Mouse (Mus musculus) layer of hippocampus, adult 9-11 months (tissue): ENCODE measurements around the gene Gpr19.

ENCODE experiments used
- DNase-seq: peaks from one replicate; pipeline ENCODE4 v3.0.0; 2022

Gpr19 gene

GRCm38 (mm10) chr6:134847550-134847949 is 50.8 kb downstream of the Gpr19 start:
- no peak for DNase-seq

GRCm38 (mm10) chr6:134846308-134846707 is 52.1 kb downstream of the Gpr19 start:
- no peak for DNase-seq

GRCm38 (mm10) chr6:134845726-134846125 is 52.7 kb downstream of the Gpr19 start:
- DNase-seq: no peak

- DNase-seq: no peak
Measured at GRCm38 (mm10) chr6:134840346-134840745, 58.0 kb downstream of the Gpr19 start.

GRCm38 (mm10) chr6:134838111-134838510 is 60.3 kb downstream of the Gpr19 start:
- DNase-seq: no peak

GRCm38 (mm10) chr6:134834585-134835251 is 63.7 kb downstream of the Gpr19 start:
- no peak for DNase-seq

- no peak for DNase-seq
Measured at GRCm38 (mm10) chr6:134830776-134831175, 67.6 kb downstream of the Gpr19 start.

- DNase-seq: peak; percentile 99
Measured at GRCm38 (mm10) chr6:134829786-134830700, 68.3 kb downstream of the Gpr19 start, which contains the start of gene Crebl2. TSS of gene Crebl2 (plus strand) at chr6:134830154.

GRCm38 (mm10) chr6:134822844-134823243 is 75.5 kb downstream of the Gpr19 start:
- no peak for DNase-seq

GRCm38 (mm10) chr6:134820411-134820810 is 78.0 kb downstream of the Gpr19 start:
- DNase-seq: no peak

GRCm38 (mm10) chr6:134819741-134820140 is 78.6 kb downstream of the Gpr19 start:
- no peak for DNase-seq
